Mouse (Mus musculus) forebrain, embryonic 12.5 days (tissue): ENCODE measurements at regions not wholly inside any gene's neighbourhood (a gene's known extent, or its start where the extent isn't known, plus 50 kb on each side); places are given as distances from the start of the nearest gene placed in this dataset.
"Not testable (repeated sequence)": the region's sequence is repeated elsewhere in the genome, so short reads cannot be mapped to it uniquely, and the experiment has no call there.

ENCODE experiments used
- ATAC-seq: fragments of 200-750 bp; cut with Nextera tagmentation; 2 replicates; pipeline ENCODE4 v1.8.0; 2017; ENCODE audit warnings: moderate TSS enrichment; ENCODE audit not compliant: low FRiP score
- H3K27ac ChIP-seq: fragments of 300-500 bp; sonication (generic); 2 replicates; pipeline ENCODE4 v1.5.1; 2016; ENCODE audit warnings: mild to moderate bottlenecking
- H3K27me3 ChIP-seq: fragments of 300-500 bp; sonication (generic); 2 replicates; pipeline ENCODE4 v1.6.1; 2016; ENCODE audit warnings: mild to moderate bottlenecking
- H3K36me3 ChIP-seq: fragments of 300-500 bp; sonication (generic); replicated peaks from 2 replicates; pipeline ENCODE4 v1.6.1; 2016; ENCODE audit warnings: mild to moderate bottlenecking
- H3K4me1 ChIP-seq: fragments of 300-500 bp; sonication (generic); 2 replicates; pipeline ENCODE4 v1.6.1; 2016
- H3K4me2 ChIP-seq: fragments of 300-500 bp; sonication (generic); 2 replicates; pipeline ENCODE4 v1.6.1; 2016; ENCODE audit warnings: mild to moderate bottlenecking, moderate library complexity
- H3K4me3 ChIP-seq: fragments of 300-500 bp; sonication (generic); replicated peaks from 2 replicates; pipeline ENCODE4 v1.5.1; 2016; ENCODE audit warnings: mild to moderate bottlenecking
- H3K9ac ChIP-seq: fragments of 300-500 bp; sonication (generic); 2 replicates; pipeline ENCODE4 v1.6.1; 2016; ENCODE audit warnings: mild to moderate bottlenecking
- H3K9me3 ChIP-seq: fragments of 300-500 bp; sonication (generic); 2 replicates; pipeline ENCODE4 v1.6.1; 2016
- WGBS: fragments of 180-500 bp; shearing (Covaris S2); methylation state at CpG from one replicate; pipeline ENCODE4 v1.1.7; 2016; 5-methylcytosine and 5-hydroxymethylcytosine counted together

DNA sequence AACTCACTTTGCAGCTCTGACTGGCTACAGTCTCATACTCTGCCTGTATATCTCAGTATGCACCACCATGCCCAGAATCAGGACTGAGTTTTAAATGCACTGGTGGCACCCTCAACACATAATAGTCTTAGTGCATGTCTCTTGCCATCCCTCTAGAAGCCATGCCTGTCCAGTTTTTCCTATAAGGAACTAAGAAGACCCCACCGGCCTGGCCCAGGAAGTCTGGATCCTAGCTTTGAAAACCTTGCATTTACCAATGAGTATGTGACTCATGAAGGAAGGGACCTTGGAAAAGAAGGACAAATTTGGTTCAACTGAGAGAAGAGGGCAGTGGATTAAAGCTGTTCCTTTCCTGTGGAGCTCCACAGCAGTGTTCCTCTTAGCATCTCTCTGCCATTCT is 212.2 kb upstream of the Sesn3 start:
- no peak overlapping the region for H3K4me2 ChIP-seq
- H3K9ac ChIP-seq = no peak overlapping the region
- 100% methylated on average over 1 of the region's 1 CpGs for WGBS
- no peaks in the 10 kb centered on the region for H3K36me3 ChIP-seq
- no peaks in the 10 kb centered on the region; the same call in 1 of the 2 replicates for H3K27me3 ChIP-seq
- no peak overlapping the region for H3K27ac ChIP-seq
- H3K4me3 ChIP-seq = no peak overlapping the region
- peaks cover 17% of the 10 kb centered on the region for H3K4me1 ChIP-seq
- peaks cover 8% of the 10 kb centered on the region for H3K9me3 ChIP-seq
- no peak for ATAC-seq

DNA sequence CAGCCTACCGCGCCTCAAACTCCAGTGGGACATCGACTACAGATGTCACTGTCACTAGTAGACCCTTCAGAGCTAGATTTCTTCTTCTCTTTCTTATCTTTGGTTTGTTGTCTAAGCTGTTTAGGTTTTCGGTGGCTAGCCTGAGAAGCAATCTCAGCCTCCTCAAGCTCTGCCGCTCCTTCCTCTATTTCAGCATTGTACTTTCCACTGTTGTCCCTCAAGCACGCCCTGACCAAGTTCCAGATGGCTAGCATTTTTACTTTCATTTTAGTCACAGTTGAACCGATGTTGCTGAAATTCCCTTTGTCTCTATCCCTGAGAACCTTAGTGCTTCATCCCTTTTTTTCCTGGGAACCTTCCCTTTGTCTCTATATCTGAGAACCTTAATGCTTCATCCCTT is 208.1 kb upstream of the Sesn3 start:
- not testable (repeated sequence) for H3K9me3 ChIP-seq, H3K27ac ChIP-seq, ATAC-seq, H3K36me3 ChIP-seq, H3K4me1 ChIP-seq, H3K4me2 ChIP-seq, H3K4me3 ChIP-seq, H3K27me3 ChIP-seq, H3K9ac ChIP-seq
- WGBS = 94% methylated on average over 7 of the region's 7 CpGs

DNA sequence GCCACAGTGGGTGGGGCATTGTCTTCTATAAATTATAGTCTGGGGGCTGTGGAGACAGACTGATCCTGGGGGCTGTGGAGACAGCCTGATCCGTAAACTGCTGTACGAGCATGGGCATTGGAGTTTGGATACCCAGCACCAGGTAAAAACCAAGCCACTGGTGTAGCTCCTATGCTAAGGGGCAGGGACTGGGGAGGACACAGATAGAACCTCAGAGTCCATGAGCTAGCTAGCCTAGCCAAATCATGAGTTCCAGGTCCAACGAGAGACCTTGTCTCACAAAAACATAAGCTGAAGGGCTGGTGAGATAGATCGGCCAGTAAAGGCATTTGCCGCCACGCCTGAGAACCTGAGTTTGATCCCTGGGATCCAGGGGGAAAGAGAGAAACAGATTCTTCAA is 205.8 kb upstream of the Sesn3 start:
- no peaks in the 10 kb centered on the region for H3K36me3 ChIP-seq
- no peaks in the 10 kb centered on the region for H3K4me1 ChIP-seq
- ATAC-seq = no peak
- H3K27ac ChIP-seq = no peak overlapping the region
- no peak overlapping the region for H3K4me3 ChIP-seq
- no peak overlapping the region for H3K9ac ChIP-seq
- H3K4me2 ChIP-seq = no peak overlapping the region
- peaks cover 8% of the 10 kb centered on the region for H3K9me3 ChIP-seq
- H3K27me3 ChIP-seq = no peaks in the 10 kb centered on the region; the same call in 1 of the 2 replicates
- WGBS = 95% methylated on average over 6 of the region's 6 CpGs

DNA sequence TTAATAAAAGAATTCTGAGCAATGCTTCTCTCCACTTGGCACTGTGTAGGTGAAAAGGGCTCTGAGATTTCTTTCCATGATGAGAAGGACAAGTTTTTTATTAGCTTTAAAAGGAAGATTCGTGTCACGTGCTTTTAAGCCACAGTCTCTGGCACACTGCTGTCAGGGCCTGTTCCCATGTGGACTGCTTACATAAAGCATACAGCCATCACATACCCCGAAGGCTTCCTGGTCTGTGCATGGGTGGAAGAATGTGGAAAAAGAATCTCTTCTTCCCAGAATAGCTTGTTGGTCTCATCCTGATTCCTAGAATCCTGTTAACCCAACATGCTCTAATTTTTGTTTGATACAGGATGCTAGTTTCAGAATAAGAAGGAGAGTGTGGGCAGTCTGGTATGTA is 205.1 kb upstream of the Sesn3 start:
- H3K9me3 ChIP-seq = peaks cover 8% of the 10 kb centered on the region
- H3K27ac ChIP-seq = no peak overlapping the region
- no peak overlapping the region for H3K4me2 ChIP-seq
- H3K4me1 ChIP-seq = no peaks in the 10 kb centered on the region
- WGBS = 86% methylated on average over 3 of the region's 3 CpGs
- no peaks in the 10 kb centered on the region; the same call in 1 of the 2 replicates for H3K27me3 ChIP-seq
- H3K36me3 ChIP-seq = no peaks in the 10 kb centered on the region
- no peak overlapping the region for H3K9ac ChIP-seq
- ATAC-seq = no peak
- H3K4me3 ChIP-seq = no peak overlapping the region

DNA sequence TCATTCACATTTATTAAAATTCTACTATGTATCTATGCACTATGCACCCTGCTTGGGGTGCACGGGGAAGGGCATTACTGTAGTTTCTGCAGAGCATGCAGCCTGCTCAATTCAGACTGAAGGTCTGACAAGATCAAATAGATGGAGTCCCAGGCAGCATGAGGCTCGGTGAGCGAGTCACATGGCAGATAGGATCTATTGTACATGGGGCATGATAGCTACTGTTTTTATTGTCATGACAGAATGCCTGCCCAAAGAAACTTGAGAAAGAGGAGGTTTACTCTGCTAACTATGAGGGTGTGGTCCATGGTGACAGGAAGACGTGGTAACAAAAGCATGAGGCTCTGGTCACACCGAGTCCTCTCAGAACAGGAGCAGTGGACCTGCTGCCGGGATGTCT is 203.1 kb upstream of the Sesn3 start:
- 86% methylated on average over 6 of the region's 6 CpGs for WGBS
- no peak overlapping the region for H3K4me3 ChIP-seq

DNA sequence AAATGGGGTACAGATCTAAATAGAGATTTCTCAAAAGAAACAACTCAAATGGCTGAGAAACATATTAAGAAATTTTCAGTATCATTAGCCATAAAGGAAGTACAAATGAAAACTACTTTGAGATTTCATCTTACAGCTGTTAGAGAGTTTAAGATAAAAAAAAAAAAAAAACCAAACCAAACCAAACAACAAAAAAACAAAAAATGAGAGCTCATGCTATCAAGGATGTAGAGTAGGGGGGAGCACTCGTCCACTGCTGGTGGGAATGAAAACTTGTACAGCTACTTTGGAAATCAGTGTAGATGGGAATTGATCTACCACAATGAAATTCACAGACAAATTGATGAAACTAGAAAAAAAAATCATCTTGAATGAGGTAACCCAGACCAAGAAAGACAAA is 201.9 kb upstream of the Sesn3 start:
- ATAC-seq = no peak
- H3K27me3 ChIP-seq = no peaks in the 10 kb centered on the region
- no peak overlapping the region for H3K9ac ChIP-seq
- H3K4me2 ChIP-seq = no peak overlapping the region
- no peaks in the 10 kb centered on the region for H3K36me3 ChIP-seq
- 78% methylated on average over 1 of the region's 1 CpGs for WGBS
- no peaks in the 10 kb centered on the region for H3K4me1 ChIP-seq
- no peaks in the 10 kb centered on the region for H3K9me3 ChIP-seq
- H3K4me3 ChIP-seq = no peak overlapping the region
- no peak overlapping the region for H3K27ac ChIP-seq

More for the DNA sequence above, 203.1 kb upstream of the Sesn3 start:
- Histone ChIP-seq H3K9me3 (no peaks in the 10 kb centered on the region), H3K36me3 (no peaks in the 10 kb centered on the region), H3K27ac (no peak overlapping the region), H3K9ac (no peak overlapping the region), H3K4me2 (no peak overlapping the region), H3K4me1 (no peaks in the 10 kb centered on the region), H3K27me3 (no peaks in the 10 kb centered on the region)
- no peak for ATAC-seq

DNA sequence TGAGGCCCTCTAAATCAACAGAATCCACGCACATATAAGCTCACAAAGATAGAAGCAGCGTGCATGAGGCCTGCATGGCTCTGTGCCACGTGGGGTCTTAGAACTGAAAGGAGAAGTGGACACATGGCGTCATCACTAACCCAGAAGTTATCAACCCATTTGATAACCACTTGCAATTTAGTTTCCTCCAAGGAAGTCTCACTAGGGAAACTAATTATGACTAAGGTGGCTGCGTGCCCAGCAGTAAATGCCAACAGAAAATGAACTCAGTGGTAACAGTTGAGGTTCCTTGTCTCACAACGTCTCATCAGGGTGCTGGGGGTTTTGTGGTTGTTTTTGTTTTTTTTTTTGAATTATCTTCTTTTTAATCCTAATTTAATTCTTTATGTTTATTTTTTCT is 200.6 kb upstream of the Sesn3 start:
- H3K36me3 ChIP-seq = no peaks in the 10 kb centered on the region
- H3K4me2 ChIP-seq = no peak overlapping the region
- no peaks in the 10 kb centered on the region for H3K4me1 ChIP-seq
- WGBS = 87% methylated on average over 6 of the region's 6 CpGs
- H3K4me3 ChIP-seq = no peak overlapping the region
- no peak for ATAC-seq
- H3K27me3 ChIP-seq = no peaks in the 10 kb centered on the region
- no peaks in the 10 kb centered on the region for H3K9me3 ChIP-seq
- no peak overlapping the region for H3K9ac ChIP-seq
- no peak overlapping the region for H3K27ac ChIP-seq

DNA sequence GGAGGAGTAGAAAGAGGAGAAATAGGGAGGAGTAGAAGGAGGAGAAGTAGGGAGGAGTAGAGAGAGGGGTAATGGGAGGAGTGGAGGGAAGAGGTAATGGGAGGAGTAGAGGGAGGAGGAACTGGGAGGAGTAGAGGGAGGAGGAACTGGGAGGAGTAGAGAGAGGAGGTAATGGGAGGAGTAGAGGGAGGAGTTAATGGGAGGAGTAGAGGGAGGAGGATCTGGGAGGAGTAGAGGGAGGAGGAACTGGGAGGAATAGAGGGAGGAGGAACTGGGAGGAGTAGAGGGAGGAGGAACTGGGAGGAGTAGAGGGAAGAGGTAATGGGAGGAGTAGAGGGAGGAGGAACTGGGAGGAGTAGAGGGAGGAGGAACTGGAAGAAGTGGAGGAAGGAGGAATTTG is 200.0 kb upstream of the Sesn3 start:
- not testable (repeated sequence) for H3K4me1 ChIP-seq, H3K4me3 ChIP-seq, H3K9me3 ChIP-seq, H3K36me3 ChIP-seq, H3K27me3 ChIP-seq, H3K27ac ChIP-seq, ATAC-seq, H3K9ac ChIP-seq, H3K4me2 ChIP-seq

DNA sequence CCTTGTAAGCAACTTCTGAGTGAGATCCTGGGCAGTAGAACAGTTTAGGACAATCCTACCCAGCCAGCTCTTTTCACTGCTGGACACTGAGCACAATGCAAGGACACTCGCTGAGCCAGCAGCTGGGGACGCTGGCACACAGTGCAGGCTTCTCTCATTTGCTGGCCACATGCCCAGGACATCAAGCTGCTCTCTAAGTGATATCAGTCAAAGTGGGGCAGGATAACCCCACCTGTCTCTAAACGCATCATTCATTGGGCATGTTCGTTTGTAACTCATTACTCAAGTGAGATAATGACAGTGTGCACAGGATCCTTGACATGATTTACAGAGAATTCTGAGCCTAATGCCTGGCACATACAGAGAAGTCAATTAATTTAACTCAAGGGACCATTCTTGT is 199.4 kb upstream of the Sesn3 start:
- no peaks in the 10 kb centered on the region for H3K4me1 ChIP-seq
- ATAC-seq = peak; percentile 51; the same call in 1 of the 2 replicates

DNA sequence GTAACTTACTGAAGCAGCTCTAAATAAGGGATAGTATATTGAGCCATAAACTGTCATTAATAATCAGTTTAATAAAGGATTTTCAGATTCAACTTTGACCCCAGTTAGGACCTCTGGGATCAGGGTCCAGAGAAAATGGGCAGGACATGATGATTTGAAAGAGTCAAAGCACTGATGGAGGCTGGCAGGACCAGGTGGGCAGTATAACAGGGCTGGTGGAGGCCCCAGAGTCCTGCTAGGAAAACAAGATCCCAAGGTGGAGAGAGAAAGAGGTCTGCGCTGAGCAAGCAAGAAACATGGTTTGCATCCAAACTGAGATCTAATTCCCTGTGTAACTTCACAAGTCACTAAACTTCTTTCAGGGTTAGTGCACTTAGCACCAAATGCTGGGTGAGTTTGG is 199.0 kb upstream of the Sesn3 start:
- no peak overlapping the region for H3K4me3 ChIP-seq
- no peak overlapping the region for H3K9ac ChIP-seq
- H3K27ac ChIP-seq = no peak overlapping the region
- H3K27me3 ChIP-seq = no peaks in the 10 kb centered on the region
- H3K4me1 ChIP-seq = no peaks in the 10 kb centered on the region
- no peak for ATAC-seq
- WGBS = 80% methylated on average over 1 of the region's 1 CpGs
- no peak overlapping the region for H3K4me2 ChIP-seq
- H3K9me3 ChIP-seq = no peaks in the 10 kb centered on the region
- no peaks in the 10 kb centered on the region for H3K36me3 ChIP-seq

More for the DNA sequence above, 199.4 kb upstream of the Sesn3 start:
- no peaks in the 10 kb centered on the region for H3K27me3 ChIP-seq
- no peak overlapping the region for H3K4me2 ChIP-seq
- H3K36me3 ChIP-seq = no peaks in the 10 kb centered on the region
- no peak overlapping the region for H3K9ac ChIP-seq
- H3K4me3 ChIP-seq = no peak overlapping the region
- H3K9me3 ChIP-seq = no peaks in the 10 kb centered on the region
- WGBS = 64% methylated on average over 4 of the region's 4 CpGs
- H3K27ac ChIP-seq = no peak overlapping the region

DNA sequence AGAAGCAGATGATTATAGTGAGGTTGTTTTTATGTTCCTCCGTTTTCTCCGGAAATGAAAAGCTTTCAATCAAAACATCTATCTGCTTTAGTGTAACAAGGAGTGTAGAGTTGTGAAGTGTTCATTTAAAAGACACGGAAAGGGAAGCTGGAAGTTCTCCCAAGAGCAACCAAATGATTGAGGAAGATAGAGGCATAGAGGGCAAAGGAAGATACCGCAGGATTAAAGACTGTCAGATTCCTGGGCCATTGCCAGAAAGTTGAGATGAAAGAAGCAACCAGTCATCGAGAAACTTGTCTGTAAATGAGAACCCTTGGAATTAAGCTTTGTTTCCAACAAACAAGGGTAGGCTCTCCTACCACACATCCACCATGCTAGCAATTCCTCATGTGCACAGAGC is 198.1 kb upstream of the Sesn3 start:
- Histone ChIP-seq H3K9ac (no peak overlapping the region), H3K27me3 (no peaks in the 10 kb centered on the region), H3K4me1 (no peaks in the 10 kb centered on the region), H3K4me3 (no peak overlapping the region), H3K4me2 (no peak overlapping the region), H3K27ac (no peak overlapping the region), H3K36me3 (no peaks in the 10 kb centered on the region), H3K9me3 (no peaks in the 10 kb centered on the region)
- 86% methylated on average over 5 of the region's 5 CpGs for WGBS
- ATAC-seq = no peak

DNA sequence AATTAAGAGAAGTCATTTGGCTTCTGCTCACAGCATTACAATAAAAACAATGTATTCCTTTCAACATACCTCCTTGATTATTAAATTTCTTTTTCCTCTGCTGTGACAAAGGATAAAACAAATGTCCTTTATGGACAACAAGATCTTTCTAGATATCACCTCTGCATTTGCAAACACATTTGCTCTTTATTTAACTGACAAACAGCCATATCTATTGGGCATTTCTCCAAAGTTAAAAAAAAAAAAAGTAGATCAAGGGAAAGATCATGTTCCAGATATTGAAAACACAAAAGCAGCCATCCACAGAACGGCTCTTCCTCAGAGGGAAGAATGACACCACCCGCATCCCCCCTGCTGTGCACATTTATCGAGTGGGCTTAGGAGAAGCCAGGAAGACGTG is 193.7 kb upstream of the Sesn3 start:
- Histone ChIP-seq H3K36me3 (no peaks in the 10 kb centered on the region), H3K4me3 (no peak overlapping the region), H3K9me3 (no peaks in the 10 kb centered on the region), H3K4me1 (no peaks in the 10 kb centered on the region), H3K9ac (no peak overlapping the region), H3K27me3 (no peaks in the 10 kb centered on the region), H3K4me2 (no peak overlapping the region), H3K27ac (no peak overlapping the region)
- no peak for ATAC-seq
- WGBS = 54% methylated on average over 4 of the region's 4 CpGs

DNA sequence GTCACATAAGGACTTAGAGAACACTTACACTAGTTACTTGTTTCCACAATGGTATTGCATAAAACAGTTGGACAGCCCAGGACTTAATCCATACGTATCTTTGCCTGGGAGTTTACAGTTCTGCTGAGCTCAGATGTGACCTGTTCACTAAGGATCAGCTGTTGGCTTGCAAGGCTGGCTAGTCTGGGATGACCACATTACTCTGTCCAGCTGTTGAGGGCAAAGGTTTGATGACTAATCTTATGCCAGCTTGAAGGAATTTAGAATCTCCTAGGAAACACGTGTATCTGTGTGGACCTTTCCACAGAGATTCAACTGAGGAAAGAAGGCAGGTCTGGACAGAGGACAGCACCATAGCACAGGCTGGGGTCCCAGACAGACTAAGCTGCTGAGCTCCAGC is 188.7 kb upstream of the Sesn3 start:
- WGBS = 72% methylated on average over 2 of the region's 2 CpGs
- ATAC-seq = no peak
- Histone ChIP-seq H3K27ac (no peak overlapping the region), H3K4me1 (peaks cover 4% of the 10 kb centered on the region; the same call in 1 of the 2 replicates), H3K9ac (no peak overlapping the region), H3K4me2 (no peak overlapping the region), H3K36me3 (no peaks in the 10 kb centered on the region), H3K9me3 (no peaks in the 10 kb centered on the region), H3K27me3 (no peaks in the 10 kb centered on the region), H3K4me3 (no peak overlapping the region)

DNA sequence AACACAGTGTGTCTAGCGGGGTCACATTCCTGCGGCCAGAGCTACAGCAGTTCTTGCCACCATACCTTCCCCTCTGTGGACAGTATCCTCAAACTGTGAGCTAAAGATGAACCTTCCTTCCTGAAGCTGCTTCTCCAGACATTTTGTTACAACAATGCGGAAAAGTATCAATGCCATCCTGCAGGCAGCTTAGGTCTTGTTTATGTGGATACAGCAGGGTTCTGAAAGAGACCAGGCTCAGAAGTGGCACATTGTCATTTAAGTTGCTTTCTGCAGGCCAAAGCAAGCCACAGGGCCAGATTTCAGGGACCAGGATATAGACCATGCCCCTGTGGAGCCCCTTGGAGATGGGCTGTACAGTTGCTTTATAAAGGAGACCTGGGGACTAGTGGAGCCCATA is 188.3 kb upstream of the Sesn3 start:
- Histone ChIP-seq H3K36me3 (no peaks in the 10 kb centered on the region), H3K4me2 (no peak overlapping the region), H3K27me3 (no peaks in the 10 kb centered on the region), H3K9ac (no peak overlapping the region), H3K27ac (no peak overlapping the region), H3K9me3 (no peaks in the 10 kb centered on the region), H3K4me3 (no peak overlapping the region), H3K4me1 (peaks cover 4% of the 10 kb centered on the region; the same call in 1 of the 2 replicates)
- 95% methylated on average over 3 of the region's 3 CpGs for WGBS
- ATAC-seq = no peak
